Mouse (Mus musculus) large intestine, adult 2 months (tissue): ENCODE data around the gene Tom1l1. TPM values are rescaled to one million over a fixed set of nuclear protein-coding genes. Genes with fewer than 3 reads are reported as not detected.

Source experiments
- DNase-seq: peaks from one replicate; pipeline ENCODE4 v3.0.0-alpha.2; 2012; ENCODE audit warnings: low read depth, low spot score
- WGBS: fragments of 180-500 bp; shearing (Covaris S2); methylation state at CpG from one replicate; pipeline ENCODE4 v1.1.7; 2018; 5-methylcytosine and 5-hydroxymethylcytosine counted together
- polyA plus RNA-seq: library from polyadenylated mRNA; depleted of rRNA; stranded (reverse); fragments of >200 nt; gene quantifications from 2 replicates; pipeline ENCODE4 v1.2.3, GENCODE M21; 2012

Gene Tom1l1
- polyA plus RNA-seq, 1 experiment, result 11.5 TPM

DNA sequence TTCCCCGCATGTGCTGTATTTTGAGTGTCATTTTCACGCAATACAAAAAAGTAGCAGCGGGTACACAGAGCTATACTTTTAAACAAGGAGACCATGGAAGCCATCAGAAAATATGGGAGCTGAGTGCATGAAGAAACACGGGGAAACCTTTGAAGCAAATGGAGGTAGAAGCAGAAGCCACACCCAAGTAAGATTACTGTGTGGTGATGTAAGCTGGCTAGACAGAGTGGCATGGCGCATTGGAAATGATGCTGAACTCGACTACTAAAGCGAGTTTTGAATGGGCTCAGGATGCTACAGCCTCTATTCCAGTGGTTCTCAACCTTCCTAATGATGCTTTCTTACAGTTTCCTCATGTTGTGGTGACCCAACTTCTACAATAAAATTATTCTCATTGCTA, 11.1 kb downstream of the Tom1l1 start:
- 91% methylated on average over 7 of the region's 7 CpGs for WGBS
- DNase-seq, result no peak

- no peak for DNase-seq
- WGBS, result 72% methylated on average over 5 of the region's 5 CpGs
These were observed 12.6 kb downstream of the Tom1l1 start for GRCm38 (mm10) chr11:90675479-90676110.

- DNase-seq, result no peak
- WGBS, result 48% methylated on average over 6 of the region's 6 CpGs
These were observed 20.8 kb downstream of the Tom1l1 start for GRCm38 (mm10) chr11:90667325-90667724.

- 67% methylated on average over 4 of the region's 4 CpGs for WGBS
- no peak for DNase-seq
These were observed 21.2 kb downstream of the Tom1l1 start for GRCm38 (mm10) chr11:90666916-90667315.

DNA sequence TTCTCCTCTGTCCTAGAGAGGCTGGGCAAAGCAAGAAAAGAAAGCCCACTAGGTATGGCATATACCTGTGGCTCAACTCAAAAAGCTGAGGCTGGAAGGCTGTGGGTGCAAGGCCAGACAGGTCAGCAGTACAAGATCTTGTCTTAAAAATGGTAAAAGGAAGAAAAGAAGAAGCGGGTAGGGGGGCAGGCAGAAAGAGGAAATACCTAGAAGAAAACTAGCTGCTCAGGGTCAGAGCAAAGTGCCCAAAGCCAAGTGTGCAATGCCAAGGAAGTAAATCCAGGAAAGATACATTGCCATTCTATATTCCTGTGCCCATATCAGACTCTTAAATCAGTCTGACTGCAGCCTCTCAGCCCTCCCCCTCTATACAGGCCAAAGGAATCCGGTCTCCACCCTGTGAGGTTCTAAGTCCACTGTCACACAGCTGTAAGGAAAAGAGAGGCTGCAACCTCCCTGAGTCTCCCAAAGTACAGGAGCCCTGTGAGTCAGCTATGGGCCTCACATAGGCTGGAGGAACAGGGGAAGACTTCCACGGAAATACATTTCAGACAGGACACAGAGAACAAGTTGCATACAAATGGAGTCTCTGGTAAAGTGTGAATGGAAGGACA, 21.9 kb downstream of the Tom1l1 start:
- WGBS, result 25% methylated on average over 3 of the region's 3 CpGs

DNA sequence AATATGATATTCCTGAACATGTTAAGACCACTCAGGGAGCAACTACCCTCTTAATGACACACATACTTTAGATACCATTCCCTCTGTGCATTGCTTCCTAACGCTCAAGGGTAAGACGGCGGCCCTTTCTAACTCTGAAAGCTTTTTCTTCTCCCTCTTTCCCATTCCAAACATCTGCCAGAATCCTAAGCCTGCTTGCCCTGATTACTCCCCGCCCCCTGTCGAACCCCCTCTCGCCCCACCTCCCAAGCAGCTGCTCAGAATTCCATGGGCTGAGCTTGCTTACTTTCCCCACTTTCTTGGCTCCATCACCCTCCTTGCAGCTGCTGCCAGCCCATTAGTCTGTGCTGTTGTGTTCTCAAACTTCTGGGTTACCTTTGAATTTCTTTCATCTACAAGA, 23.0 kb downstream of the Tom1l1 start:
- no peak for DNase-seq
- WGBS, result 46% methylated on average over 6 of the region's 6 CpGs

More for the DNA sequence above, 21.9 kb downstream of the Tom1l1 start:
- DNase-seq, result peak; percentile 80

GRCm38 (mm10) chr11:90664345-90664986, 23.7 kb downstream of the Tom1l1 start:
- DNase-seq, result no peak
- 28% methylated on average over 8 of the region's 8 CpGs for WGBS

DNA sequence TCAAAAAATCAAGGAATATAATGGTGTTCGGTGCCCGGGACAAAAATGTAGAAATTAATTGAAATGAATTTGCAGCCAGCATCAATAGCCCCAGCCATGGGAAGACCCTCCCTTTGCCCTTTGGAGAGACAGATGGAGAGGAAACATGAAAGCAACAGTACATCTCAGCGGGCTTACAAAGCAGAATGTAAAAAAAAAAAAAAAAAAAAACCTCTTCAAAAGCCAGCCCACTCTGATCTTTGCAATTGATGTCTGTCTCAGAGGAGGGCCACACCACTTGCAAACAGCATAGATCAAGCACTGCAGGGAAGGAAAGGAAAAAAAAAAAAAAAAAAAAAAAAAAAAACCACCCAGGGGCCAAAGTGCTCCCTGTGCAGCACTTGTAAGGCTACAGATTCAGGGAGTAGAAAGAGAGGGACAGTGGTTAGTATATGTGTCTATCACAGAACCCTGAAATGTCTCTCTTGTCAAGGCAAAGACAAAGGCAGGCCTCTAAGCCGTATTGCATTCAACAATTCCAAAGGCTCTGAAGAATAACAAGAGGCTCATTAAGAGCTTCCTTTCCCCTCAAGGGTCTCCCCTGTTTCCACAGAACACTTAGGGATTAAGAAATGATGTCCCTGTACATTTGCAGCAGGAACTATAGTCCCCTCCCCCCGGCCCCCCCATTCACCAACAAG, 24.4 kb downstream of the Tom1l1 start:
- 72% methylated on average over 5 of the region's 5 CpGs for WGBS
- no peak for DNase-seq

DNA sequence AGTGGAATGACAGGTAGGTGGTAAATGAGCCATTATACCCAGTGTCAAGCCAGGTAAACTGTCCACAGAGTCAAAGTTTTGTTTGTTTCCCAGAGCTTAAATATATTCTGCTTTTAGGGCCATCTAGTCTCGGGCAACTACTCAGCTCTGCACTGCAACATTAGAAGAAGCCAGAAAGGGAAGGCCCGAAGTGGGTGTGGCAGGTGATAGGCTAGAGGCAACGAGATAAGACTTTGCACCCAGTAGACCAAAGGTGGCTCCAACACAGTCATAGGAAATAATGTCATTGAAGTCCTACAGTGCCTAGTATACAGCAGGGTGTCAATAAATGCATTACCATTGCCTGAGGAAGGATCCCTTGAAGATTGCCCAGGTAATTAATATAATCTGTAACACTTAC, 25.1 kb downstream of the Tom1l1 start:
- peak; percentile 80 for DNase-seq
- 23% methylated on average over 3 of the region's 3 CpGs for WGBS

GRCm38 (mm10) chr11:90660662-90661061, 27.5 kb downstream of the Tom1l1 start:
- no peak for DNase-seq

GRCm38 (mm10) chr11:90657527-90657926, 30.6 kb downstream of the Tom1l1 start:
- WGBS, result 54% methylated on average over 12 of the region's 12 CpGs
- no peak for DNase-seq

More at GRCm38 (mm10) chr11:90660662-90661061, 27.5 kb downstream of the Tom1l1 start:
- WGBS, result 84% methylated on average over 4 of the region's 4 CpGs

DNA sequence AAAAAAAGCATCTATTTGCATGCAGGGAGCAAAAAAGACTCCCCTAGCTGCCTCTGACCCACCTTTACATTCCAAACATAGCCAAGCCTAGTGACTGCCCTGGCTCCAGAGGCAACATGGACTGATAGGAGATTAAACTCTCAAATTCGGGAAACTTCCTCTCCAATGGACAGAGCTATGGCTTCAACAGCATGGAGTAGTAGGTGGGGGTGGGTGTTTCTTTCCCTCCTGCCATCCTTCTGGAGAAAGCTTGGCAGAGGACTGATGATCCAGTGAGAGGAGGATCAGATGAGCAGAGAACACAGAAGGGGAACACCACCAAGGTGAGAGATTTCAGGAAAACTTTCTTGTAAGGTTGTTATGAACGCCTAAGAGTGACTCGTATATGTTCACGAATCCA, 35.6 kb downstream of the Tom1l1 start:
- WGBS, result 88% methylated on average over 4 of the region's 4 CpGs
- DNase-seq, result no peak

GRCm38 (mm10) chr11:90650231-90650885, 37.8 kb downstream of the Tom1l1 start:
- DNase-seq, result no peak
- WGBS, result 78% methylated on average over 9 of the region's 9 CpGs

DNA sequence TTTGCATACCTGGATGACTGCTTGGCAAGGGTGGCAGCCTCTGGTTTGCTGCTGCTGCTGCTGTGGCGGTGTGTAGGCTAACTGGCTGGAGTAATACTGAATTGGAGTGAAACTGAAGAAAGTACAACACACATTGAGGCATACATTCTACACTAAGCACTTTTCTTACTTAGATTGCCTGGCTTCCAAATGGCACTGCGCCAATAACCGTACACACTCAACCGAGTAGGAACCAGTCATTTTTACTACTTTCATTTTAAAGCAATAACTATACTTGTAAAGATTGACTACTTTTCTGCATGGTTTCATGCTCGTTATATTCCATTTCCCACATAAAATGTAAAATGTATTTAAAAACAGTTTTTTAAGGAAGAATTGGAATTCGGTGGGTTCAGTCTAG, 38.4 kb downstream of the Tom1l1 start:
- no peak for DNase-seq

GRCm38 (mm10) chr11:90638312-90638830, 49.8 kb downstream of the Tom1l1 start:
- no peak for DNase-seq
- under 1% methylated on average over 54 of the region's 54 CpGs for WGBS

More for the DNA sequence above, 38.4 kb downstream of the Tom1l1 start:
- 52% methylated on average over 6 of the region's 6 CpGs for WGBS

- under 1% methylated on average over 48 of the region's 48 CpGs for WGBS
- DNase-seq, result peak; percentile 83
These were observed 50.5 kb downstream of the Tom1l1 start, which contains the start of the genes Stxbp4 and Cox11 for GRCm38 (mm10) chr11:90637440-90638311. Gene Stxbp4 (minus strand): TSS chr11:90638084. Gene Cox11 (plus strand): TSS chr11:90638173.

DNA sequence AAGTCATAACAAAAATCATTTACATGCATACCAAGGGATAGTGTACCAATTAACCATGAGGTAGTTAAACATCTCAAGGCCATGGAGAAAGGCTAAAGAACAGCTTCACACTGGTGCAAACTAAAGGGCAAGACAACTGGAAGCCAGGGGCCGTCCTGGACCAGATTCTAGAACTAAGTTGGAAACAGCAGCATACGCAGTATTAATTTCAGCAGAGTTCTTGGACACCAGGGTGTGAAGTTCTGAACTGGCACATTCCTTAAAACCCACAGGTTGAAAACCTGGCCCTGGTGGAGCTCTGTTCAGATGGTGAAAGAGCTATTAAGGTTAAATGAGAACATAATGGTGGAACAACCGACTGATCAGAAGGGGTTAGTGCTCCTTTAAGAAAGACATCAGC, 53.5 kb downstream of the Tom1l1 start:
- 80% methylated on average over 3 of the region's 3 CpGs for WGBS
- DNase-seq, result no peak

GRCm38 (mm10) chr11:90632480-90632879, 55.7 kb downstream of the Tom1l1 start:
- 81% methylated on average over 2 of the region's 2 CpGs for WGBS
- no peak for DNase-seq

- WGBS, result 72% methylated on average over 1 of the region's 1 CpGs
- no peak for DNase-seq
These were observed 60.4 kb downstream of the Tom1l1 start for GRCm38 (mm10) chr11:90627751-90628150.
